ENCODE assay signal across 16 mouse cellular contexts in genomic region chr7:74518776-74519175, GRCm38 (mm10).
DNase-seq lines count a peak whose midpoint lies in the region.
"Had no signal": no experiment of that assay in that cellular context is flagged by ENCODE, and none has a peak within 500 bp of the region (broad histone marks: within the 10 kb centered on the region; RNA-seq: fewer than 3 reads in every experiment).

No protein-coding gene starts in this region.

- peak; percentile 41 to 46 for DNase-seq in cerebellum, postnatal 10 days
- DNase-seq in cerebellum, adult 8-10 months = no peak
- peak; percentile 62 for DNase-seq in ovary, adult 18-20 months (ENCODE audit: low spot score)
- no peak for DNase-seq in ovary, postnatal 14 days (ENCODE audit: low spot score)
- peak; percentile 44 for DNase-seq in ovary, postnatal 36 days (ENCODE audit: low spot score)
- no peak for DNase-seq in ovary, postnatal 10 days (ENCODE audit: low spot score)
- DNase-seq in testis, postnatal 14 days (ENCODE audit: low spot score) = peak; percentile 56
- no peak for DNase-seq in testis, postnatal 10 days (ENCODE audit: low spot score)
- DNase-seq: adrenal gland, adult 2 months; adrenal gland, adult 8-10 months; adrenal gland, postnatal 10 days; adrenal gland, postnatal 14 days; adrenal gland, postnatal 25 days; adrenal gland, postnatal 36 days; B cell, adult 2 months; cerebellum, adult 11 months had no signal

Comparison
In these comparisons a context has a peak if more than half of its experiments do, and no peak if none do; other contexts are left out.
1. DNase-seq: peak in cerebellum, postnatal 10 days (2 of 2), ovary, adult 18-20 months (single experiment), ovary, postnatal 36 days (single experiment) and testis, postnatal 14 days (single experiment); none in cerebellum, adult 8-10 months (single experiment), ovary, postnatal 14 days (single experiment), ovary, postnatal 10 days (single experiment) and testis, postnatal 10 days (single experiment).